Mouse (Mus musculus): ENCODE data around the gene Mospd2. TPM values are rescaled to one million over a fixed set of nuclear protein-coding genes. Genes with fewer than 3 reads are reported as not detected.

Mospd2 gene
- polyA plus RNA-seq (2014; fragmentation: Nextera tagmentation; extraction: Ambion mirVana), result 23.4 and 24.1 TPM in 2 replicates

DNA sequence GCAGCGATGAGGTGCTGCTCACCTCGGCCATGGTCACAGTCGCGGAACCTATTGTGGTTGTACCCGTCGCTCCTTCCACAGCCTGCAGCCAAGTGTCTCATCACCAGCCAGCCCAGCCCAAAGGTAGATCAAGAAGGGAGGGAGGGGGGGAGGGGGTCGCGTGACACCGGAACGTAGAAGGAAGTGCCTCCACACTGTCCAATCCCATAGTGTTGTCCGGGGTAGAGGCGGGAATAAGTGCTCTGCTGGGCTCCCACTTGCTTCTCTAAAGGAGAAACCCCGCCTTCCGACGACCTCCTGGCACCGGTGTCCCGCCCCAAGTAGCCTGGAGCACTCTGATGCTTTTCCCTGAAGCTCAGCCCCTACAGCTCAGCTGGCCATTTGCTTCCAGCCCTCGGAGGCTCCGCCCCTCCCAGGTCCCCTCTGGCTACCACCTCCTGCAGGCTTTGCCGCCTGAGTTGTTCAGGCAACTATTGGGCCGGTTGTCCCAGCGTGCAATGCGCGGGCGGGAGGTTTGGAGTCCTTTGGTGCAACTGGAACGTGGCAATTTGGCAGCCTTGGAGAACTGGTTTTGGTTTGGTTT is at the start of gene Mospd2, which contains the start of gene Fancb:
Mospd2 (minus strand) TSS at position 183 of the 583 bp plus-strand sequence.
Fancb (plus strand) TSS at position 400 of the 583 bp plus-strand sequence.
- peak within 1 kb of the TSS; percentile 57 for H3K9ac ChIP-seq (replicated peaks; ENCODE audit: low read depth, low read length)
- H3K27me3 ChIP-seq (ENCODE audit: control insufficient read depth, insufficient read depth, low read length), result no peaks in the 10 kb centered on the region
- no peaks in the 10 kb centered on the region for H3K9me3 ChIP-seq (ENCODE audit: control insufficient read depth, low read length)
- H3K4me1 ChIP-seq (ENCODE audit: control insufficient read depth, insufficient read depth, low read length), result no peaks in the 10 kb centered on the region
- WGBS, result 14% methylated on average over 22 of the region's 26 CpGs
- no peaks in the 10 kb centered on the region for H3K36me3 ChIP-seq (ENCODE audit: control insufficient read depth, insufficient read depth, low read length)
- H3K4me2 ChIP-seq (ENCODE audit: low read depth, low read length), result peak within 1 kb of the TSS; percentile 49
- H3K27ac ChIP-seq (ENCODE audit: low read depth, low read length), result no peak within 1 kb of the TSS
- ATAC-seq (ENCODE audit: low read depth), result peak; percentile 100
- peak within 1 kb of the TSS; percentile 56 for H3K4me3 ChIP-seq (ENCODE audit: low read depth, low read length)

DNA sequence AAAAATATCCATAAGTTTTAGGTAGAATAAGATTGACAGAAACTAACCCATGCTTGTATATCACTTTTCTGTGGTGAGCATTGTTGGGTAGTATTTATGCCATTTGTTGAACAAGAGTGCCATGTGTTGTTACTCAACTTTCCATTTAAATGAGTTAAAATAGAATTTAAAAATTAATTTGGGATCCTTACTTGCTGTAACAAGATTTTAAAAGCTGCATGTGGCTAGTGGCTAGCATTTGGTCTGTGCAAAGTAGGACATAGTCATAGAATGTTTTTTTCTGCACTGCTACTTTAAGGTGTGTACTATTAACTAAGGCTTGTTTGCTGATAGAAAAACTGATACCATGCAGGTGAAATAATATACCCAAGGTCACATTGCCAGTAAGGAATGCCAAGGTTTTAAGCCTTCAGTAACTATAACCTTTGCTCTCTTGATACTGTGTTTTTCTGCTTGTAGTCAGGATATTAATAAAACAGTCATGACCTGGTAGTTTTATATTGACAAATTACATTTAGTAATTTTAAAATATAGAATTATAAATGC is 24.7 kb upstream of the Mospd2 start, which contains the start of gene Gm17604:
Gm17604 (minus strand) TSS at position 51 of the 546 bp plus-strand sequence.
- Histone ChIP-seq H3K4me1 (ENCODE audit: control insufficient read depth, insufficient read depth, low read length) (no peaks in the 10 kb centered on the region), H3K27me3 (ENCODE audit: control insufficient read depth, insufficient read depth, low read length) (no peaks in the 10 kb centered on the region)

DNA sequence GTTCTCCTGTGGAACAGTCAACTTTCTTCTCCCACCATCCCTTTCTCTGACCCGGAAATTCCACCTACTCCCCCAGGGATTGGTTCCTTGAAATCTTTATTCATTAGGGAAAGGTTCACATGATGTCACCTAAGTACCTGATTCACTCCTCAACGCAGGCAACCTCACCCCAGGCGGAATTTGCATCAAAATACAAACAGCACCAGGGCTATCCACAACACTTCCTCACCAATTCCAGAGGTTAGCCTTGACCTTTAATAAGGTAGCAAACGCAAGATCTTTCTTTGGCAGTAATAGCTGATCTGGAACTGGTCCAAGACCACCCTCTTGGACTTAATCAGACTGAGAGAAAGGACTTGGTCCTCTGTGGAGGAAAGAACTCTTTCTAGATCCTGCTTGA is 23.0 kb upstream of the Mospd2 start:
- H3K9me3 ChIP-seq (ENCODE audit: control insufficient read depth, low read length), result no peaks in the 10 kb centered on the region
- H3K4me2 ChIP-seq (ENCODE audit: low read depth, low read length), result no peak overlapping the region
- ATAC-seq (ENCODE audit: low read depth), result no peak
- no peaks in the 10 kb centered on the region for H3K36me3 ChIP-seq (ENCODE audit: control insufficient read depth, insufficient read depth, low read length)
- no peak overlapping the region for H3K9ac ChIP-seq (replicated peaks; ENCODE audit: low read depth, low read length)
- no peak overlapping the region for H3K27ac ChIP-seq (ENCODE audit: low read depth, low read length)
- H3K4me1 ChIP-seq (ENCODE audit: control insufficient read depth, insufficient read depth, low read length), result no peaks in the 10 kb centered on the region
- no peaks in the 10 kb centered on the region for H3K27me3 ChIP-seq (ENCODE audit: control insufficient read depth, insufficient read depth, low read length)
- no peak overlapping the region for H3K4me3 ChIP-seq (ENCODE audit: low read depth, low read length)
- WGBS, result 40% methylated on average over 4 of the region's 4 CpGs

More for the DNA sequence above, 24.7 kb upstream of the Mospd2 start, which contains the start of gene Gm17604:
- Histone ChIP-seq H3K9ac (replicated peaks; ENCODE audit: low read depth, low read length) (no peak within 1 kb of the TSS), H3K27ac (ENCODE audit: low read depth, low read length) (no peak within 1 kb of the TSS), H3K36me3 (ENCODE audit: control insufficient read depth, insufficient read depth, low read length) (no peaks in the 10 kb centered on the region), H3K4me2 (ENCODE audit: low read depth, low read length) (no peak within 1 kb of the TSS), H3K9me3 (ENCODE audit: control insufficient read depth, low read length) (no peaks in the 10 kb centered on the region), H3K4me3 (ENCODE audit: low read depth, low read length) (no peak within 1 kb of the TSS)
- no peak for ATAC-seq (ENCODE audit: low read depth)

DNA sequence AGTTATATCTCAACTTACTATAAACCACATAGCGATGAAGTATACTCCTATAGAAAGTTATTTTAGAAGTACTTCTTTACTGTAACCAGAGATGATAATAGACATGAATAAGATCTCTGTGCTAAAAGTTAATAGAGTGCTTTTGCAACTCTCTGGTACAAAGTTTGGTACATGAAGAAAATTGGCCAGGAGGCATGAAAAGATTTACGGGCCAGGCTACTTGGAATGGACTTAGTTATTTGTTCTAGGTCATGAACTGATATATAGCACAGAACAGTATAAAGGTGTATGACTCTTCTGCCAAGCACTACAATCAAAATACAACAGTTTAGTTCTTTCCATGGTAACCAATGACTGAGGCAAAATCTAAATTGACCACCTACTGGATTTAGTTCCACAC is 1.3 kb downstream of the Mospd2 start:
- Histone ChIP-seq H3K4me1 (ENCODE audit: control insufficient read depth, insufficient read depth, low read length) (no peaks in the 10 kb centered on the region), H3K36me3 (ENCODE audit: control insufficient read depth, insufficient read depth, low read length) (no peaks in the 10 kb centered on the region), H3K4me2 (ENCODE audit: low read depth, low read length) (peak overlapping the region; percentile 49), H3K27ac (ENCODE audit: low read depth, low read length) (no peak overlapping the region), H3K9me3 (ENCODE audit: control insufficient read depth, low read length) (no peaks in the 10 kb centered on the region), H3K9ac (replicated peaks; ENCODE audit: low read depth, low read length) (no peak overlapping the region), H3K4me3 (ENCODE audit: low read depth, low read length) (no peak overlapping the region), H3K27me3 (ENCODE audit: control insufficient read depth, insufficient read depth, low read length) (no peaks in the 10 kb centered on the region)
- 94% methylated on average over 2 of the region's 2 CpGs for WGBS
- no peak for ATAC-seq (ENCODE audit: low read depth)

DNA sequence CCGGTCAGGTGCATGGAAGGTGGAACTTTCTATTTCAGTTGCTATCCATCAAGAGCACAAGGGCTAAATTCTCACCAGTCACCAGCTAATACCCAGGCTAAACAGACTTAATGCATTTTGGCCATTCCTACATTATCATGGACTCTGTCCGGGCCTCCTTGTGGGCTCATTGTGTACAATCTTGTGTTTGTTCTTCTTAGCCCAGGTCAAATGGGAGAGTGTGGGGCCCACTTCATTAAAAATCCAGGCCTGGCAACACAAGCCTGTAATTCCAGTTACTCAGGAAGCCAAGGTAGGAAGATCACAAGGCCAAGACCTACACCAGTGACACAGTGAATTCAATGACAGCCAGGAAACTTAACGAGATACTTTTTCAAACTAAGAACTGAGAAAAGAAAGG is 9.0 kb downstream of the Mospd2 start:
- no peak overlapping the region for H3K27ac ChIP-seq (ENCODE audit: low read depth, low read length)
- H3K4me2 ChIP-seq (ENCODE audit: low read depth, low read length), result no peak overlapping the region
- H3K4me3 ChIP-seq (ENCODE audit: low read depth, low read length), result no peak overlapping the region
- no peak for ATAC-seq (ENCODE audit: low read depth)
- no peak overlapping the region for H3K9ac ChIP-seq (replicated peaks; ENCODE audit: low read depth, low read length)
- no peaks in the 10 kb centered on the region for H3K4me1 ChIP-seq (ENCODE audit: control insufficient read depth, insufficient read depth, low read length)
- no peaks in the 10 kb centered on the region for H3K9me3 ChIP-seq (ENCODE audit: control insufficient read depth, low read length)
- WGBS, result 92% methylated on average over 3 of the region's 3 CpGs
- no peaks in the 10 kb centered on the region for H3K27me3 ChIP-seq (ENCODE audit: control insufficient read depth, insufficient read depth, low read length)
- H3K36me3 ChIP-seq (ENCODE audit: control insufficient read depth, insufficient read depth, low read length), result no peaks in the 10 kb centered on the region

DNA sequence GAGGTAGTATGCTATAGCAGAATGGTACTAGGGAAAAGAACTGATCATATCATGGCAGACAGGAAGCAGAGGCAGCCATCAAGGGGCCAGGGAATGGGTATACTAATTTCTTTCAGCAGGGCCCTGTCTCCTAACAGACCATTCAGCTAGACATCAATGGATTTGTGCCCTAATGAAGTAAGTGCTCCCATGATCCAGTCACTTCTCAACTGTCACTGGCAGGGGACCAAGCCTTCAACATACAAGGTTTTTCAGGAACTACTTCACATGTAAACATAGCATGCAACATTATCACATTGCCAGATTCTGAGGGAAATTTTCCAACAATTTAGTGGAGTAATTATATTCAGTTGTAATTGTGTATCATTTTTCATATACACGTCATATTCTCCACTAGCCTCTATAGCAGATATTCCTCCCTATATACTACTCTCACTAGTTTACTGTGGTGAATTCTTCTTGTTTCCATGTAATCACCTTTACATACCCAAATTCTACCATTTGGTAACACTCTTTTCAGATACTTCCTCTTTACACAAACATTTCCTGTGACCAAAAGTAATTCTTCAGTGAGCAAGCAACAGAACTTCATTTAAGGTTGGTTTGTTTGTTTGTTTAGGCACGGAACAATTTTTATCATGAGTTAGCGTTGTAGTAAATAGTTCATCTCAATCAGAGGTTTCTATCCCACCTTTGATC is 14.3 kb downstream of the Mospd2 start:
- WGBS, result 88% methylated on average over 3 of the region's 3 CpGs
- Histone ChIP-seq H3K27me3 (ENCODE audit: control insufficient read depth, insufficient read depth, low read length) (no peaks in the 10 kb centered on the region), H3K27ac (ENCODE audit: low read depth, low read length) (no peak overlapping the region), H3K4me2 (ENCODE audit: low read depth, low read length) (no peak overlapping the region), H3K4me3 (ENCODE audit: low read depth, low read length) (no peak overlapping the region), H3K36me3 (ENCODE audit: control insufficient read depth, insufficient read depth, low read length) (no peaks in the 10 kb centered on the region), H3K9ac (replicated peaks; ENCODE audit: low read depth, low read length) (no peak overlapping the region), H3K4me1 (ENCODE audit: control insufficient read depth, insufficient read depth, low read length) (no peaks in the 10 kb centered on the region), H3K9me3 (ENCODE audit: control insufficient read depth, low read length) (no peaks in the 10 kb centered on the region)
- ATAC-seq (ENCODE audit: low read depth), result no peak

DNA sequence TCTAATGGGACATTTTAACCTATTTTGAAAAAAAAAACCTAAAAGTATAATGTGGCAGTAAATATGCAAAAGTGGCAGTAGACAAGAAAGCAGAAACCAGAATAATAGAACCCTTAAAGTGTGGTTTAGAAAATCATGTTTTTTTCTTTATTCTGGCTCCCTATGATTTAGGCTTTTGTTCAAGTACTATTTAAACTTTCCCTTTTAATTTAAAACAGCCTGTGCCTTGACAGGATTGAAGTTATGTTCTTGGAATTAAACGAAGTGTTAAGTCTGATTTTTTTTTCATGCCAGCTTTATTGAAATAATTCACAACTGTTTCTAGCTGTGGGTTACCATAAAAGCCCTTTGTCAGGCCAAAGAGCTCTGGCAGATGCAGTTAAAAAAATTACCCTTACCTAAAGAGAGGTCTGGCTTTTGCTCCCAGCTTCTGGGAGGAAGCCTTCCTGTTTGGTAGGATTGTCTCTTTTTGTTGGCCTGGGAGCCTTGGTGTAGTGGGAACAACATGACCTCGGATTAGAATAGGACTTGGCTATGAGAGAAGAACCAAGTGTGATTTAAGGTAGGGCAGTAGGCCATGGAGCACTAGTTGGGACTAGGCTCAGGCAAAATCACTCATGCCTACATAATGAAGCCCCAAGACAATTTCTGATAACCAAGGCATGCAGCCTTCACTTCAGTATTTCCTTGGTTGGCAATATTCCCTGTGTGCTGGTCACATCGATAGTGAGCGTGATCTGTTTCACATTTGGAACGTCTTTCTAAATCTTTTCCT is 27.4 kb downstream of the Mospd2 start:
- Histone ChIP-seq H3K27ac (ENCODE audit: low read depth, low read length) (no peak overlapping the region), H3K4me1 (ENCODE audit: control insufficient read depth, insufficient read depth, low read length) (no peaks in the 10 kb centered on the region)
- WGBS, result 63% methylated on average over 5 of the region's 5 CpGs

DNA sequence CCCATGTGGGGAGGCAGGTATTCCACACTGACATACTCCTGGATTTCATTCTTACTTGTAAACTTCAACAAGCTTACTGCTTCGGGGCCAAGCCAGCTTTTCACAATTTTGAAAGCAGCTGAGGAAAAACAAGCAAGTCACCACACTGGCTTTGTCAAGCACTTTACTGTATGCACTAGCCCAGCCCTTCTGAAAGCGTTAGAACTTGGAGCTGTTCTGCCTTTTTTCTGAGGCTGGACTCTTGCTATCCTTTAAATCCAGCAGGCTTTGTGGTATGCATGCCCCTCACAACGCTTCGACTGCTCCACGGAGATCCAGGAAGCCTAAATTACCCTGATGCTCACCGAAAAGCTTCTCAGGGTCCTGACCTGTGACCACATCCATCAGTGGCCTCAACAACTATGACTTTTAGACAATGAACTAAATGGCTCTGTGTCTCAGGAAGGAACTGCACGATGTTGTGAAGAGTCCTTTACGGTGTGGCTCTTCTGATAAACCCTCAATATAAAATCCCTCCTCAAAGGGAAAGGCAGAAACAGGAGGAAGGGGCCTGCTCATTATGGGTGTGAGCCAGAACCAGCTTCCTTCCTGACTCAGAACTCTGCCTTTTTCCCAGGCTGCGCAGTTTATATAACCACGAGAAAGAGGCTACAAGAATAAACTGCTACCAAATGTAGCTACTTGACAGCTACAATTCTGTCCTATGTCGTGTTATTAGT is 28.2 kb downstream of the Mospd2 start:
- H3K27ac ChIP-seq (ENCODE audit: low read depth, low read length), result no peak overlapping the region
- H3K36me3 ChIP-seq (ENCODE audit: control insufficient read depth, insufficient read depth, low read length), result no peaks in the 10 kb centered on the region
- H3K9me3 ChIP-seq (ENCODE audit: control insufficient read depth, low read length), result no peaks in the 10 kb centered on the region
- H3K4me1 ChIP-seq (ENCODE audit: control insufficient read depth, insufficient read depth, low read length), result no peaks in the 10 kb centered on the region
- WGBS, result 41% methylated on average over 11 of the region's 11 CpGs
- ATAC-seq (ENCODE audit: low read depth), result no peak
- H3K9ac ChIP-seq (replicated peaks; ENCODE audit: low read depth, low read length), result no peak overlapping the region
- no peaks in the 10 kb centered on the region for H3K27me3 ChIP-seq (ENCODE audit: control insufficient read depth, insufficient read depth, low read length)
- no peak overlapping the region for H3K4me2 ChIP-seq (ENCODE audit: low read depth, low read length)
- no peak overlapping the region for H3K4me3 ChIP-seq (ENCODE audit: low read depth, low read length)

More for the DNA sequence above, 27.4 kb downstream of the Mospd2 start:
- H3K9me3 ChIP-seq (ENCODE audit: control insufficient read depth, low read length), result no peaks in the 10 kb centered on the region
- H3K27me3 ChIP-seq (ENCODE audit: control insufficient read depth, insufficient read depth, low read length), result no peaks in the 10 kb centered on the region
- H3K4me3 ChIP-seq (ENCODE audit: low read depth, low read length), result no peak overlapping the region
- no peaks in the 10 kb centered on the region for H3K36me3 ChIP-seq (ENCODE audit: control insufficient read depth, insufficient read depth, low read length)
- no peak overlapping the region for H3K9ac ChIP-seq (replicated peaks; ENCODE audit: low read depth, low read length)
- H3K4me2 ChIP-seq (ENCODE audit: low read depth, low read length), result no peak overlapping the region
- ATAC-seq (ENCODE audit: low read depth), result no peak
